Mouse (Mus musculus): ENCODE data around the gene Pou3f4.
"Not testable (repeated sequence)": the region's sequence is repeated elsewhere in the genome, so short reads cannot be mapped to it uniquely, and the experiment has no call there.

The Pou3f4 gene

GRCm38 (mm10) chrX:110814151-110814571, at the start of gene Pou3f4:
Gene Pou3f4 (plus strand): TSS chrX:110814280.
- DNase-seq: no peak

- no peak for DNase-seq
These were observed 48.1 kb upstream of the Pou3f4 start for GRCm38 (mm10) chrX:110765939-110766338.

- not testable (repeated sequence) for DNase-seq
These were observed 39.3 kb upstream of the Pou3f4 start for GRCm38 (mm10) chrX:110774807-110775206.

GRCm38 (mm10) chrX:110802502-110802901, 11.6 kb upstream of the Pou3f4 start:
- no peak for DNase-seq

- no peak for DNase-seq
These were observed 4.0 kb upstream of the Pou3f4 start for GRCm38 (mm10) chrX:110810001-110810578.

GRCm38 (mm10) chrX:110810753-110811506, 3.1 kb upstream of the Pou3f4 start:
- no peak for DNase-seq

- no peak for DNase-seq
These were observed 2.0 kb upstream of the Pou3f4 start for GRCm38 (mm10) chrX:110812071-110812470.

GRCm38 (mm10) chrX:110813401-110813800, 679 bp upstream of the Pou3f4 start:
- no peak for DNase-seq

GRCm38 (mm10) chrX:110814592-110815548, 790 bp downstream of the Pou3f4 start:
- DNase-seq: no peak

- DNase-seq: no peak
These were observed 1.5 kb downstream of the Pou3f4 start for GRCm38 (mm10) chrX:110815549-110815930.

- DNase-seq: no peak
These were observed 2.5 kb downstream of the Pou3f4 start for GRCm38 (mm10) chrX:110816609-110817008.

GRCm38 (mm10) chrX:110817211-110817610, 3.1 kb downstream of the Pou3f4 start:
- no peak for DNase-seq

GRCm38 (mm10) chrX:110837450-110837849, 23.4 kb downstream of the Pou3f4 start:
- no peak for DNase-seq

GRCm38 (mm10) chrX:110851300-110851699, 37.2 kb downstream of the Pou3f4 start:
- no peak for DNase-seq

Measured in kidney, adult 18-20 months (tissue).